Mouse (Mus musculus) stomach, embryonic 16.5 days (tissue): ENCODE measurements around the gene Tmem234. TPM values are rescaled to one million over a fixed set of nuclear protein-coding genes. Genes with fewer than 3 reads are reported as not detected.

Experiments
- ATAC-seq: fragments of 200-750 bp; cut with Nextera tagmentation; 2 replicates; pipeline ENCODE4 v1.8.0; 2017; ENCODE audit warnings: moderate number of reproducible peaks, moderate TSS enrichment; ENCODE audit not compliant: insufficient read depth, low FRiP score
- H3K27ac ChIP-seq: fragments of 300-500 bp; sonication (generic); 2 replicates; pipeline ENCODE4 v1.5.1; 2014; ENCODE audit warnings: low read length
- H3K27me3 ChIP-seq: fragments of 300-500 bp; sonication (generic); 2 replicates; pipeline ENCODE4 v1.6.1; 2014; ENCODE audit warnings: low read length, control low read depth, mixed read lengths; ENCODE audit not compliant: control insufficient read depth, insufficient read depth
- H3K36me3 ChIP-seq: fragments of 300-500 bp; sonication (generic); 2 replicates; pipeline ENCODE4 v1.6.1; 2014; ENCODE audit warnings: low read length; ENCODE audit not compliant: control insufficient read depth, insufficient read depth
- H3K4me1 ChIP-seq: fragments of 300-500 bp; sonication (generic); 2 replicates; pipeline ENCODE4 v1.6.1; 2014; ENCODE audit warnings: low read length, control low read depth, mixed read lengths; ENCODE audit not compliant: control insufficient read depth, insufficient read depth
- H3K4me2 ChIP-seq: fragments of 300-500 bp; sonication (generic); 2 replicates; pipeline ENCODE4 v1.6.1; 2014; ENCODE audit warnings: low read depth, low read length, mixed read lengths
- H3K4me3 ChIP-seq: fragments of 300-500 bp; sonication (generic); replicated peaks from 2 replicates; pipeline ENCODE4 v1.5.1; 2014; ENCODE audit warnings: mild to moderate bottlenecking, low read length
- H3K9ac ChIP-seq: fragments of 300-500 bp; sonication (generic); 2 replicates; pipeline ENCODE4 v1.6.1; 2014; ENCODE audit warnings: low read length
- H3K9me3 ChIP-seq: fragments of 300-500 bp; sonication (generic); replicated peaks from 2 replicates; pipeline ENCODE4 v1.6.1; 2016; ENCODE audit warnings: low read length, control low read depth; ENCODE audit not compliant: control insufficient read depth
- WGBS: fragments of 180-500 bp; shearing (Covaris S2); extraction: QIAGEN DNeasy Blood & Tissue Kit; methylation state at CpG from one replicate; pipeline ENCODE4 v1.1.7; 2014; 5-methylcytosine and 5-hydroxymethylcytosine counted together
- polyA plus RNA-seq: library from polyadenylated mRNA; unstranded; fragments of >200 nt; fragmentation: Nextera tagmentation; extraction: Ambion mirVana; gene quantifications from 2 replicates; pipeline ENCODE4 v1.2.1, GENCODE M21; 2015

The Tmem234 gene
- polyA plus RNA-seq, 1 experiment from 2014 or later: 181 TPM

GRCm38 (mm10) chr4:129563718-129564117, 36.8 kb upstream of the Tmem234 start:
- Histone ChIP-seq H3K27ac (peak overlapping the region; percentile 4; the same call in 1 of the 2 replicates), H3K36me3 (no peaks in the 10 kb centered on the region), H3K4me2 (no peak overlapping the region), H3K9ac (no peak overlapping the region; the same call in 1 of the 2 replicates), H3K4me3 (no peak overlapping the region), H3K27me3 (no peaks in the 10 kb centered on the region), H3K4me1 (peaks cover 5% of the 10 kb centered on the region; the same call in 1 of the 2 replicates), H3K9me3 (no peaks in the 10 kb centered on the region)
- ATAC-seq: peak; percentile 37; the same call in 1 of the 2 replicates
- WGBS: 17% methylated on average over 8 of the region's 8 CpGs

GRCm38 (mm10) chr4:129565139-129565538, 35.3 kb upstream of the Tmem234 start:
- no peak overlapping the region for H3K4me2 ChIP-seq
- WGBS: 70% methylated on average over 6 of the region's 6 CpGs
- ATAC-seq: no peak
- H3K4me1 ChIP-seq: peaks cover 5% of the 10 kb centered on the region; the same call in 1 of the 2 replicates
- no peaks in the 10 kb centered on the region for H3K9me3 ChIP-seq
- H3K4me3 ChIP-seq: no peak overlapping the region
- H3K27me3 ChIP-seq: no peaks in the 10 kb centered on the region
- H3K36me3 ChIP-seq: no peaks in the 10 kb centered on the region
- H3K27ac ChIP-seq: no peak overlapping the region
- no peak overlapping the region for H3K9ac ChIP-seq

GRCm38 (mm10) chr4:129568366-129568765, 32.1 kb upstream of the Tmem234 start:
- ATAC-seq: no peak
- 91% methylated on average over 7 of the region's 7 CpGs for whole genome bisulfite sequencing

GRCm38 (mm10) chr4:129570028-129570427, 30.4 kb upstream of the Tmem234 start:
- Histone ChIP-seq H3K36me3 (no peaks in the 10 kb centered on the region), H3K27ac (no peak overlapping the region), H3K27me3 (no peaks in the 10 kb centered on the region), H3K9me3 (no peaks in the 10 kb centered on the region), H3K4me3 (no peak overlapping the region), H3K4me2 (no peak overlapping the region), H3K9ac (no peak overlapping the region), H3K4me1 (0 out of 2 replicates have a peak, but pooled peaks cover under 1% of the 10 kb centered on the region)
- no peak for ATAC-seq
- 86% methylated on average over 6 of the region's 6 CpGs for WGBS

More at GRCm38 (mm10) chr4:129568366-129568765, 32.1 kb upstream of the Tmem234 start:
- no peak overlapping the region for H3K4me2 ChIP-seq
- H3K9ac ChIP-seq: no peak overlapping the region
- no peaks in the 10 kb centered on the region for H3K27me3 ChIP-seq
- no peak overlapping the region for H3K27ac ChIP-seq
- H3K4me3 ChIP-seq: no peak overlapping the region
- no peaks in the 10 kb centered on the region for H3K9me3 ChIP-seq
- no peaks in the 10 kb centered on the region for H3K36me3 ChIP-seq
- H3K4me1 ChIP-seq: peaks cover 5% of the 10 kb centered on the region; the same call in 1 of the 2 replicates

- ATAC-seq: no peak
- H3K36me3 ChIP-seq: no peaks in the 10 kb centered on the region
- H3K4me1 ChIP-seq: 0 out of 2 replicates have a peak, but pooled peaks cover 2% of the 10 kb centered on the region
- H3K27ac ChIP-seq: no peak overlapping the region
- H3K4me2 ChIP-seq: no peak overlapping the region
- H3K9ac ChIP-seq: no peak overlapping the region
- 73% methylated on average over 8 of the region's 8 CpGs for WGBS
- H3K9me3 ChIP-seq: no peaks in the 10 kb centered on the region
- H3K27me3 ChIP-seq: no peaks in the 10 kb centered on the region
- no peak overlapping the region for H3K4me3 ChIP-seq
Measured at GRCm38 (mm10) chr4:129571551-129572084, 28.9 kb upstream of the Tmem234 start.

- H3K4me3 ChIP-seq: no peak overlapping the region
- 0 out of 2 replicates have a peak, but pooled peaks cover 2% of the 10 kb centered on the region for H3K4me1 ChIP-seq
- H3K27ac ChIP-seq: no peak overlapping the region
- H3K4me2 ChIP-seq: no peak overlapping the region
- no peaks in the 10 kb centered on the region for H3K36me3 ChIP-seq
- no peak overlapping the region for H3K9ac ChIP-seq
- H3K9me3 ChIP-seq: no peaks in the 10 kb centered on the region
- H3K27me3 ChIP-seq: no peaks in the 10 kb centered on the region
- WGBS: 80% methylated on average over 13 of the region's 13 CpGs
- no peak for ATAC-seq
Measured at GRCm38 (mm10) chr4:129572236-129573092, 28.0 kb upstream of the Tmem234 start.

GRCm38 (mm10) chr4:129573093-129573370, 27.4 kb upstream of the Tmem234 start:
- H3K4me1 ChIP-seq: 0 out of 2 replicates have a peak, but pooled peaks cover 2% of the 10 kb centered on the region
- no peaks in the 10 kb centered on the region for H3K36me3 ChIP-seq
- no peak overlapping the region for H3K27ac ChIP-seq
- no peaks in the 10 kb centered on the region for H3K9me3 ChIP-seq
- no peak overlapping the region for H3K4me2 ChIP-seq
- no peak overlapping the region for H3K9ac ChIP-seq
- WGBS: 96% methylated on average over 4 of the region's 4 CpGs
- H3K27me3 ChIP-seq: no peaks in the 10 kb centered on the region
- ATAC-seq: no peak
- no peak overlapping the region for H3K4me3 ChIP-seq

GRCm38 (mm10) chr4:129573430-129573829, 27.0 kb upstream of the Tmem234 start, which contains the start of gene Lck:
Gene Lck (minus strand): TSS chr4:129573641.
- no peaks in the 10 kb centered on the region for H3K27me3 ChIP-seq
- no peaks in the 10 kb centered on the region for H3K36me3 ChIP-seq
- H3K4me1 ChIP-seq: 0 out of 2 replicates have a peak, but pooled peaks cover 2% of the 10 kb centered on the region
- H3K9me3 ChIP-seq: no peaks in the 10 kb centered on the region
- WGBS: 87% methylated on average over 8 of the region's 8 CpGs
- H3K4me3 ChIP-seq: no peak within 1 kb of the TSS
- no peak within 1 kb of the TSS for H3K4me2 ChIP-seq
- no peak within 1 kb of the TSS for H3K9ac ChIP-seq
- H3K27ac ChIP-seq: no peak within 1 kb of the TSS
- no peak for ATAC-seq

GRCm38 (mm10) chr4:129575171-129575844, 25.2 kb upstream of the Tmem234 start:
- Histone ChIP-seq H3K27ac (no peak overlapping the region), H3K9me3 (no peaks in the 10 kb centered on the region), H3K4me1 (0 out of 2 replicates have a peak, but pooled peaks cover 2% of the 10 kb centered on the region), H3K27me3 (no peaks in the 10 kb centered on the region), H3K36me3 (no peaks in the 10 kb centered on the region), H3K4me2 (no peak overlapping the region), H3K9ac (peak overlapping the region; percentile 56), H3K4me3 (no peak overlapping the region)
- 0 out of 2 replicates have a peak, but pooled peaks have one; percentile 37 for ATAC-seq
- WGBS: 42% methylated on average over 7 of the region's 8 CpGs
